Mouse (Mus musculus): ENCODE data around the gene Hs3st5.

DNA sequence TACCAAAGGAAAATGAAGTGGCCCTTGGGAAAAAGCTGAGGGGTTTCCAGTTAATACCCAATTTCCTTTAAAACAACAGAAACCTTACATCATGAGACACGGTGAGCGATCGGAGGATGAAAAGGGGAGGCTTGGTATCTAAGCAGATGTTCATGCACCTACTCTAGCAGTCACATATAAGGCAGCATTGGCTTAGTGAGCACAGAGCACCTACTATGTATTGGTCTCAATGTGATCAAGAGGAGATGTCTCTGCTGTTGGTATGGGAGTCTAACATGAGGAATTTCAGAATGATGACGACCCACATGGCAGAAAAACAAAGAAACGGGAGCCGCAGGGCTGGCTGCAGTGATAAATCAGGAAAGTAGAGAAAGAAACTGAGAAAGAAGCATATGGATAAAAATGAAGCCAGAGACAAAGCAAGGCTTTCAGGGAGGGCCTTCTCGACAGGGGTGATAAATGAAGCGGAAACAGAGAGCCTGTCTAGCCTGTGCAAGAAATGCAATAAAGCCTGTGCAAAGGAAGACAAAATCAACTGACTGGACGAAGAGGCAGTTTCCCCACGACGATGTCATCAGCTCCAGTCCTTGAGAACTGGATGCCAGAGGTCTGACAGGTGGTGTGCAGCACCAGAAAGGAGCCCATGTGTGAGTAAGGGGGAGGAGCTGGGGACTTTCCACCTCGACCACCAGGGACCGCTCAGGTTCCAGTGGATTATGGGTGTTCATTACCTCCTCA is 222.9 kb downstream of the Hs3st5 start:
- TF ChIP-seq CTCF (conservative IDR thresholded peaks at IDR 0.05; ENCODE audit: low read length) (no peak), POU5F1 (IDR thresholded peaks at IDR 0.05; ENCODE audit: borderline replicate concordance, low read length) (no peak), NANOG (IDR thresholded peaks at IDR 0.05; ENCODE audit: borderline replicate concordance, low read length) (no peak)
